Mouse (Mus musculus) liver, embryonic 14.5 days (tissue): ENCODE data around the gene Myo18a.

Experiments used
- CTCF ChIP-seq: IDR thresholded peaks from 2 replicates; pipeline ENCODE4 v1.5.1; 2016; ENCODE audit warnings: antibody characterized with exemption, low read depth, control low read depth
- EP300 ChIP-seq: IDR thresholded peaks from 2 replicates; pipeline ENCODE4 v1.6.1; 2016; ENCODE audit warnings: antibody characterized with exemption, low read depth

DNA sequence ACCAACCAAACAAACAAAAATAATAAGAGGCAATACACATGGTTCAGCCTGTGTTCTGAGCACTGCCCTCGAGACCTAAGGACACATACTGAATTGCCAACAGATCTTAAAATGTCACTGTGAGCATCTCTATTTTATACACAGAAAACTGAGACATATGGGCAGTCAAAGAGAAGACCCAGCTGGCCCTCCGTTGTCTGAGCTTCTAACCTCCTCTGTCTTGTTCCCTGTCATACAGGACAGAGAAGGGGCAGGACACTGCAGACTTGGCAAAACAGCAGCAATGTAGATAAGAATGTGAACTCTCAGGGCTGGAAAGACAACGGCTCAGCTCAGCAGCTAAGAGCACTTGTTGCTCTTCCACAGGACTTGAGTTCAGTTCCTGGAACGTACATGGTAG is 145.4 kb downstream of the Myo18a start:
- no peak for TF ChIP-seq CTCF
- TF ChIP-seq EP300, result no peak
